Mouse (Mus musculus) adrenal gland, postnatal 25 days (tissue): Measurements from ENCODE around the gene D13Ertd608e. TPM values are rescaled to one million over a fixed set of nuclear protein-coding genes. Genes with fewer than 3 reads are reported as not detected.

Source experiments
- total RNA-seq: library from RNA; stranded (reverse); gene quantifications from 2 replicates; pipeline ENCODE4 v1.2.3, GENCODE M21; 2021

D13Ertd608e gene
- total RNA-seq, 1 experiment from 2014 or later, result not detected

Other genes starting within 250 kb of the D13Ertd608e start
- gene Ccl28, start 212.2 kb upstream of the D13Ertd608e start, total RNA-seq, result 0.33 and 0.88 TPM in 2 replicates
- 548 and 767 TPM in 2 replicates for gene Hmgcs1, start 145.6 kb upstream of the D13Ertd608e start, total RNA-seq
- 2.6 and 3.6 TPM in 2 replicates for gene Nim1k, start 80.1 kb upstream of the D13Ertd608e start, total RNA-seq
- 32.4 and 37.4 TPM in 2 replicates for gene Zfp131, start 45.1 kb upstream of the D13Ertd608e start, total RNA-seq
- gene AF067063, start 5.8 kb upstream of the D13Ertd608e start, total RNA-seq, result not detected in 2 replicates
- gene Tcstv1, start 58.8 kb downstream of the D13Ertd608e start, total RNA-seq, result not detected in 2 replicates
- gene Gm21761, start 93.3 kb downstream of the D13Ertd608e start, total RNA-seq, result not detected in 2 replicates
- gene B020031M17Rik, start 114.8 kb downstream of the D13Ertd608e start, total RNA-seq, result not detected in 2 replicates
- not detected in 2 replicates for gene Gm36079, start 191.0 kb downstream of the D13Ertd608e start, total RNA-seq
- gene Gm21188, start 216.2 kb downstream of the D13Ertd608e start, total RNA-seq, result 0.12 TPM in 1 of 2 replicates, not detected in the other